Mouse (Mus musculus) heart, adult 2 months (tissue): ENCODE data around the gene Pdcl2.

ENCODE experiments used
- CTCF ChIP-seq: fragments of 200-600 bp; IDR thresholded peaks from 2 replicates; pipeline ENCODE4 v1.8.1; 2022; ENCODE audit warnings: antibody characterized with exemption, mild to moderate bottlenecking, moderate library complexity
- POLR2A ChIP-seq: fragments of 200-500 bp; IDR thresholded peaks from 2 replicates; pipeline ENCODE4 v1.6.1; 2011; ENCODE audit warnings: mild to moderate bottlenecking, low read depth, low read length, control low read depth; ENCODE audit not compliant: insufficient read depth

GRCm38 (mm10) chr5:76365406-76365805, 34.5 kb upstream of the Pdcl2 start:
- TF ChIP-seq POLR2A (no peak), CTCF (no peak)
